Comparison of ENCODE assay signal across 8 mouse cellular contexts in genomic region chr4:68950556-68950955, GRCm38 (mm10). TPM values are rescaled to one million over a fixed set of nuclear protein-coding genes. Genes with fewer than 3 reads are reported as not detected.
DNase-seq lines count a peak whose midpoint lies in the region; ATAC-seq and TF ChIP-seq lines count a peak whose summit lies in the region.

No protein-coding gene starts in this region.

- no peak overlapping the region for H3K9ac ChIP-seq in intestine, embryonic 14.5 days (ENCODE audit: low read length)
- no peak overlapping the region for H3K9ac ChIP-seq in intestine, embryonic 15.5 days
- H3K9ac ChIP-seq in limb, embryonic 14.5 days (ENCODE audit: low read depth, low read length, severe bottlenecking), result no peak overlapping the region

- ATAC-seq in intestine, embryonic 14.5 days (replicated peaks; ENCODE audit: low FRiP score, low TSS enrichment, low read depth), result no peak
- ATAC-seq in intestine, embryonic 15.5 days, result no peak
- ATAC-seq in frontal cortex, adult (ENCODE audit: low TSS enrichment), result peak; percentile 15; the same call in 1 of the 2 replicates
- no peak for ATAC-seq in limb, embryonic 14.5 days (ENCODE audit: low FRiP score, low read depth)

- no peak overlapping the region for H3K4me2 ChIP-seq in intestine, embryonic 14.5 days (ENCODE audit: low read length)
- no peak overlapping the region for H3K4me2 ChIP-seq in intestine, embryonic 15.5 days (replicated peaks)
- H3K4me2 ChIP-seq in limb, embryonic 14.5 days (replicated peaks; ENCODE audit: low read depth, low read length, severe bottlenecking), result no peak overlapping the region

- H3K36me3 ChIP-seq in intestine, embryonic 14.5 days (ENCODE audit: control insufficient read depth, insufficient read depth, low read length), result no peaks in the 10 kb centered on the region
- no peaks in the 10 kb centered on the region for H3K36me3 ChIP-seq in intestine, embryonic 15.5 days
- H3K36me3 ChIP-seq in limb, embryonic 14.5 days (ENCODE audit: control insufficient read depth, insufficient read depth, low read length), result no peaks in the 10 kb centered on the region

- no peak overlapping the region for H3K27ac ChIP-seq in intestine, embryonic 14.5 days (ENCODE audit: low read depth)
- H3K27ac ChIP-seq in intestine, embryonic 15.5 days, result no peak overlapping the region
- H3K27ac ChIP-seq in limb, embryonic 14.5 days (replicated peaks; ENCODE audit: low read depth, low read length), result no peak overlapping the region

- H3K4me1 ChIP-seq in intestine, embryonic 14.5 days (replicated peaks; ENCODE audit: control insufficient read depth, insufficient read depth, low read length), result peaks cover 4% of the 10 kb centered on the region; the same call in 1 of the 2 replicates
- H3K4me1 ChIP-seq in intestine, embryonic 15.5 days (replicated peaks), result 0 out of 2 replicates have a peak, but pooled peaks cover 6% of the 10 kb centered on the region
- 0 out of 2 replicates have a peak, but pooled peaks cover 3% of the 10 kb centered on the region for H3K4me1 ChIP-seq in limb, embryonic 14.5 days (ENCODE audit: control insufficient read depth, insufficient read depth, low read length)

- DNase-seq in intestine, embryonic 14.5 days (ENCODE audit: low spot score), result peak; percentile 60
- DNase-seq in cerebellum, adult 11 months, result peak; percentile 93
- DNase-seq in limb, embryonic 14.5 days (ENCODE audit: low spot score), result peak; percentile 56
- DNase-seq in right cerebral cortex, postnatal 10 days (ENCODE audit: low spot score in 2 of 2), result peak; percentile 83
- DNase-seq in gastrocnemius, postnatal 10 days, result no peak
- no peak for DNase-seq in thymus, postnatal 25 days

- 3% methylated on average over 2 of the region's 2 CpGs for WGBS in intestine, embryonic 14.5 days
- 3% methylated on average over 2 of the region's 2 CpGs for WGBS in intestine, embryonic 15.5 days
- WGBS in limb, embryonic 14.5 days, result 0% methylated on average over 2 of the region's 2 CpGs

- H3K4me3 ChIP-seq in intestine, embryonic 14.5 days (ENCODE audit: low read depth, low read length), result no peak overlapping the region
- no peak overlapping the region for H3K4me3 ChIP-seq in intestine, embryonic 15.5 days (replicated peaks)
- no peak overlapping the region for H3K4me3 ChIP-seq in limb, embryonic 14.5 days (replicated peaks; ENCODE audit: low read length)

- H3K27me3 ChIP-seq in intestine, embryonic 14.5 days (replicated peaks; ENCODE audit: control insufficient read depth, insufficient read depth, low read length), result 0 out of 2 replicates have a peak, but pooled peaks cover 4% of the 10 kb centered on the region
- peaks cover 3% of the 10 kb centered on the region; the same call in 1 of the 2 replicates for H3K27me3 ChIP-seq in intestine, embryonic 15.5 days (replicated peaks)
- peaks cover 15% of the 10 kb centered on the region; the same call in 1 of the 2 replicates for H3K27me3 ChIP-seq in limb, embryonic 14.5 days (ENCODE audit: control insufficient read depth, insufficient read depth, low read length)

- no peaks in the 10 kb centered on the region for H3K9me3 ChIP-seq in intestine, embryonic 14.5 days (ENCODE audit: control insufficient read depth, low read length)
- H3K9me3 ChIP-seq in intestine, embryonic 15.5 days, result no peaks in the 10 kb centered on the region
- no peaks in the 10 kb centered on the region for H3K9me3 ChIP-seq in limb, embryonic 14.5 days (ENCODE audit: control insufficient read depth, low read length)

- TF ChIP-seq POLR2A in limb, embryonic 14.5 days (IDR thresholded peaks at IDR 0.05; ENCODE audit: borderline replicate concordance, extremely low read depth, insufficient read depth, insufficient read length), result no peak

RNA-seq across cellular contexts. Expression of gene Brinp1, which starts 3.6 kb away (rescaled TPM):
- polyA plus RNA-seq in intestine, embryonic 14.5 days (2014; fragmentation: Nextera tagmentation; extraction: Ambion mirVana), result 9.7 and 11.8 TPM in 2 replicates
- polyA plus RNA-seq in intestine, embryonic 15.5 days (2015; fragmentation: Nextera tagmentation; extraction: Ambion mirVana), result 6.1 and 6.3 TPM in 2 replicates
- polyA plus RNA-seq in limb, embryonic 14.5 days (2012; rRNA removed), result 9.0 and 9.5 TPM in 2 replicates
- polyA plus RNA-seq in limb, embryonic 14.5 days (2014; fragmentation: Nextera tagmentation; extraction: Ambion mirVana), result 15.2 and 18.6 TPM in 2 replicates
- total RNA-seq in gastrocnemius, postnatal 10 days (2021), result under 1 TPM; 0.29 to 0.35 TPM

Comparison
In these comparisons a context has a peak if more than half of its experiments do, and no peak if none do; other contexts are left out.
1. DNase-seq: peak in intestine, embryonic 14.5 days (single experiment), cerebellum, adult 11 months (single experiment), limb, embryonic 14.5 days (single experiment) and right cerebral cortex, postnatal 10 days (2 of 2); none in gastrocnemius, postnatal 10 days (single experiment) and thymus, postnatal 25 days (single experiment).